Mouse (Mus musculus) R1 (cell line): ENCODE measurements around the gene Il2rg.

ENCODE experiments used
- DNase-seq: peaks from one replicate; pipeline ENCODE4 v3.0.0-alpha.2; 2018; ENCODE audit warnings: low read depth, low spot score

The Il2rg gene

DNA sequence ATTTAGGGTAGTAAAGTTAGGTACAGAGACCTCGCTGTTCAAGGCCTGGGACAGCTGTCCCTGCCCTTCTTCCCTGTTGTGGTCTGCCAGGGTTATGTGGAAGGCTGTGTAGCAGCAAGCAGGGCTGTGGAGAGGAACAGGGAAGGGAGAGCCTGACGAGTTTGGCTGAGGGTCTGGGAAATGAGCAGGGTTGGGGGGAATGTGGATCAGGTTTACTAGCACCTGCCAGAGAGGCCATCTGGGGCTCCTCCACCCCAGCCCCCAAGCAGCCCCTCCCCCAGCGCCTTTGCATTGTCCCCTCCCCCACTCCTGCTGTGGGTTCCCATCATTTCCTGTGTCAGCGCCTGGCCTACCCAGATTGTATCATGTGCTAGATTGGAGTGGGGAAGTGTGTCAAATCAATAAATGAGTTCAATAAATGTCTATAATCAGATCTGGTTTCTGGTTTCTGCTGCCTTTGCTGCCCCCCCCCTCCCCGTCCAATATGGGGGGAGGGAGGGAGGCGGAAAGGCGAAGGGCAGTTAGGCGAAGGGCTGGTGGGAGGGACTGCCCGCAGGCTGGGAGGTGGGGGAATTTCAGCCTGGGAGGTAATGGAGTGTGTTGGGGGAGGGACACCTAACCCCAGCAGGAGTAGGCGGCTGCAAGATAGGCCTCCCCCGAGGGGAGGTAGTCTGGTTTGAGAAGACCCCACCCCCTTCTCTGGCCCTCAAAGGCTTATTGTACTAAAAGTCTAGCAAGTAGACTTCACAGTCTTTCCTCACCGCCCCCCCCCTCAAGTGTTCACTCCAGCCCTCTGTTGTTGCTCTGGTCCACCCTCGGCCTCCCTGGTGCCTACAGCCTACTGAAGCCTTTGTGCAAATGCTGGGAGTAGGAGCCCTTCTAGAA lies 7.4 kb downstream of the Il2rg start:
- peak; percentile 91 for DNase-seq

DNA sequence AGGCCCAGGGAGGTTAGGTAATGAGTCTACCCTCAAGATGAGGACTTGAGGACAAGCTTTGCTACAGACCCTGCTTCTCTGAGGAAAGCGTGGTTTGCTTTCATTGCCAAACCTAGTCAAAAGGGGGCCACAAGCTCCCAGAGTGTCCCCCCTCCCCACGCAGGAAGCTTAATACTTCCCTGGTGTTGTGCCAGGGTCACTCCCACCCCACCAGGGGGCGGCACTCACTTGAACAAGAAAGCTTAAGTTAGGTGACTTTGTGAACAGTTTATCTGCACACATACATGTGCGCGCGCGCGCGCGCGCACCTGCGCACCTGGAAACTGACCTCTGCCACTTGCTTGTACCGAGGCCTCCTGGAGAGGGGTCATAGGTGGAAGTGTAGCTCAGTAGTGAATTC lies 11.5 kb downstream of the Il2rg start:
- peak; percentile 47 for DNase-seq

DNA sequence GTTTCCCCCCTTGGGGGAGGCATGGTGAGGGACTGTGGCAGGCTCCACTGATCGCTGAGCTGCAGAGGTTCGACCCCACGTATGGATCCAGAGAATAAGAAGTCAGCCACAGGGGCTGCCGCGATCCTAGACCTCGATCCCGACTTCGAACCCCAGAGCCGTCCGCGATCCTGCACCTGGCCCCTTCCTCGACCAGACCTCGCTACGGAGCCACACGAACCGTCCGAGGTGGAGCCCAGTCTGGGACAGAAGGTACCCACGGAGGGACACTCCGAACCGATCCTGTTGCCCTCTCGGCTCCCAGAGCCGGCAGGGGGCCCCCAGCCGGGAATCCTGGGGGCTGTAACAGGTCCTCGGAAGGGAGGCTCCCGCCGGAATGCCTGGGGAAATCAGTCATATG lies 13.3 kb downstream of the Il2rg start:
- DNase-seq = peak; percentile 23

DNA sequence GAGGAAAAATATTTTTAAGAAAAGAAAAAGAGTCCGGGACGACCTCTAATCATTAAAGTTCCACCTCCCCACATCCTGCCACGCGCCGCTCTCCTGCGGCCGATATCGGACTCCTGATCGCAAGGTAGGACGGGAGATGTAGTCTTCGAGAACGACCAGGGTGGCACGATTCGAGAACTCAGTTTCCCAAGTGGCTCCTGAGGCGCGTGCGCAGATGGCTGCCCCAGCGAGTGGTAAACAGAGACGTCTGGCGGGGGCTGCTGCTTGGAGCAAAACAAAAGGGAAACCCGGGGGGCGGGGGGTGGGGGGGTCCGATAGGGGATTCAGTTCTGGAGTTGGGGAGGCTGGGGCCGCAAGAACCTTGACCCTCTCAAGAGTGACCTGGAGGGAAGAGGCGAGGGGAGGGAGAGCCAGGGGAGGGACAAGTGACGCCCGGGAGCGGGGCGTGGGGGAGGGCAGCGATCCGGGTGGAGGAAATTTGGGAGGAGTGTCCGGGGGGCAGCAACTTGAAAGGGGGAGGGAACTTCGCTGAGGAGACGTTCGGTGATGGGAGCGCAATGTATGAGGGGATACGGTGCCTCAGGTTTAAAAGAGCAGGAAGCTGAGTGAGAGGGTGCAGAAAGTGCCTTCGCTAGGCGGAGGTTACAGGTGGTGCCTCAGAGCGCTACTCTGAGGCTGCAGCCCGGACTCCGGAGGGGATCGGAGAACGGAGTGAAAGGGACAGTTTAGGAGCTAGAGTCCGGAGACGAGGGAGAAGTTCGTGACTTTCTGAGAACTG lies 13.9 kb downstream of the Il2rg start, which contains the start of gene Foxo4:
Gene Foxo4, plus strand, starts transcription at position 577 of the 778 bp plus-strand sequence.
- DNase-seq = peak; percentile 96

DNA sequence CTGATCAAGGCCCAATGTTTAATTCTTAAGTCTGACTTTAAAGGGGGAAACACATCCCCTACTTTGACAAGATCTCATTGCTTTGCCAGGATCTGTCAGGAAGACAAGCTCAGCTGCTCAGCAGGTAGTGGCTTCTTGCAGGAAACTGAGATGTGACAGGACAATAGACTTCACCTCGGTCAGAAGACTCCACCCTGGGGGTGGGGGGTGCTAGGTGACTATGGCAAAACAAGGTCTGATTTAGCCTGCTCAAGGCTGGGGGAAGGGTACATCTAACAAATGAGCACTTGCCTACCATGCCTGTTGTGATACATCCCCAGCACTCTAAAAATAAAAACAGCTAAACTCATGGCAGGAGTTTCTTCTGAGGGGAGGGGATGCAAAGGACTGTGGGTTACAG lies 23.0 kb downstream of the Il2rg start:
- peak; percentile 91 for DNase-seq

DNA sequence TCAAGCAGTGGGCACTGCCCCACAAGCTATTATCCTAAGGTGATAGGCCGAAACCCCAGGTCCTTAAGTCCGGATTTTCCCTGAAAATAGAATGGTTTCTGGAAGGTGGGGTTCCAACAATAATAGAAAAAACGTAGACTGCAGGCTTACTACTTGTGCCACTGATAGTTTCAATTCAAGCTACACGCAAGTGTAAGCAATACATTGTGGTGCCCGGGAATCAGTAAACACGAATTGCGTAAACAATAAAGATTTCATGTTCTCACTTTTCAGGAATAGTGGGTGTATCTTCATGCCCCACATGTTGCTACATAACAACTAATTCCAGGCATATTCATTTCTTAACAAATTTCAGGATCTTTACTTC lies 45.3 kb downstream of the Il2rg start:
- DNase-seq = no peak

DNA sequence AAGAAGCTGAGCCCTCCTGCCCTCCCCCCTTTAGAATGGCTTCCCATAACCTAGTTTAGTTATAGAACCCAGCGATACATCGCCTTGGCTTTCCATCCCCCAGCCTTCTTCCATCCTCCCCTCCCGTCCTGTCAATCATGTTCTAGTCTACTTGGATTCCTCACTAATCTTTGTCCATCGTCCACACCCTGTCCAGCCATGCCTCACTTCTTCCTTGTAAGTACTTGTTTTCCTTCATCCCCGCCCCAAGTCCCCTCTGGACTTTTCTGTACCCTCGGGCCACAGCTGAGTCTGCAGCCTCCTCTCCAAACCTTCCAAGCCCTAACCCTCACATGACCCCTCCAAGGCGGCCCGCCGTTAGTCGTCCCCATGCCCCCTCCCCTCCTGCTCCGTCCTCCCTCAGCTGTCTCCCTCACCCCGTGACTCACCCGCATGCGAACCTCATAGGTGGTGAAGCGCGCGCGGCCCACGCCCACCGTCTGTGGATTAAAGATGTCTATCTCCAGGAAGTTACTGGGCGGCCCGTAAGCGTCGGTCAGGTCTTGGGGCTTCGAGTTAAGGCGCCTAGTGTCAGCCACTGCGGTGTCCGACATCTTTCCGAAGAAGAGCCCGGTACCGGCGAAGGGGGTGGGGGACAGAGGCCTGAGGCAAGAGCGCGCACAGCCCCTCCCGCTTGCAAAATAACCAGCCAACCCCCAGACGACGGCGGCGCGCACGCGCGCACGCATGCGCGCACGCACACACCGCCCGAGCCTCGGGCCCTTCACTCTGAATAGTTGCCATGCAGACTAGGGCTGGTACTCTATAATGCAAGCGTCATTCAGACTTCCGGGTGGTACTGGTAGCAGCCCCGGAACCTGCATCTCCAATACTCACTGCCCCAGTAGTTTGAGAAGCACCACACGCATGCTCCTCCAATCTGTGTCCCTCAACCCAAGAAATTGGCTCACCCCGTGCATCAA lies 45.9 kb downstream of the Il2rg start, which contains the start of gene Snx12:
Gene Snx12, minus strand, starts transcription at position 730 of the 962 bp plus-strand sequence.
- DNase-seq = peak; percentile 98
